In genomic region chr6:146126823-146127681, GRCm38 (mm10) we compare ENCODE assay signal across 9 mouse cellular contexts.
DNase-seq lines count a peak whose midpoint lies in the region; ATAC-seq and TF ChIP-seq lines count a peak whose summit lies in the region.
"Had no signal": no experiment of that assay in that cellular context is flagged by ENCODE, and none has a peak within 500 bp of the region (broad histone marks: within the 10 kb centered on the region; RNA-seq: fewer than 3 reads in every experiment).

No protein-coding gene starts in this region.

- TF ChIP-seq CTCF in hindbrain, postnatal 0 days (IDR thresholded peaks at IDR 0.05; ENCODE audit: low read depth): no peak

- peak; percentile 83 for ATAC-seq in hindbrain, postnatal 0 days
- no peak for ATAC-seq in hindbrain, embryonic 11.5 days (ENCODE audit: low FRiP score)
- ATAC-seq in heart, embryonic 14.5 days (ENCODE audit: insufficient number of reproducible peaks, insufficient read depth, low FRiP score, low read depth): peak; percentile 75; the same call in 1 of the 2 replicates

- H3K36me3 ChIP-seq in hindbrain, postnatal 0 days (ENCODE audit: insufficient read depth, low read length): no peaks in the 10 kb centered on the region
- no peaks in the 10 kb centered on the region for H3K36me3 ChIP-seq in hindbrain, embryonic 11.5 days (ENCODE audit: control insufficient read depth, insufficient read depth, low read length)
- H3K36me3 ChIP-seq in heart, embryonic 14.5 days (ENCODE audit: control insufficient read depth, insufficient read depth, low read length): no peaks in the 10 kb centered on the region
- H3K36me3 ChIP-seq: limb, embryonic 15.5 days had no signal

- H3K9me3 ChIP-seq in hindbrain, postnatal 0 days (ENCODE audit: low read length): no peaks in the 10 kb centered on the region
- H3K9me3 ChIP-seq in hindbrain, embryonic 11.5 days (ENCODE audit: control insufficient read depth, low read length): no peaks in the 10 kb centered on the region
- H3K9me3 ChIP-seq in heart, embryonic 14.5 days (ENCODE audit: control insufficient read depth, low read length): no peaks in the 10 kb centered on the region
- H3K9me3 ChIP-seq: limb, embryonic 15.5 days had no signal

- WGBS in hindbrain, postnatal 0 days: 57% methylated on average over 12 of the region's 12 CpGs
- 86% methylated on average over 12 of the region's 12 CpGs for WGBS in hindbrain, embryonic 11.5 days
- 41% methylated on average over 12 of the region's 12 CpGs for WGBS in heart, embryonic 14.5 days

- H3K4me2 ChIP-seq in hindbrain, postnatal 0 days (ENCODE audit: low read depth, low read length): no peak overlapping the region
- H3K4me2 ChIP-seq in hindbrain, embryonic 11.5 days (replicated peaks; ENCODE audit: low read depth, low read length): no peak overlapping the region
- H3K4me2 ChIP-seq in heart, embryonic 14.5 days (ENCODE audit: low read length): 0 out of 2 replicates have a peak overlapping the region, but pooled peaks have one; percentile 1
- H3K4me2 ChIP-seq: limb, embryonic 15.5 days had no signal

- no peak overlapping the region for H3K4me3 ChIP-seq in hindbrain, postnatal 0 days (ENCODE audit: low read length)
- no peak overlapping the region for H3K4me3 ChIP-seq in hindbrain, embryonic 11.5 days (ENCODE audit: low read depth, low read length)
- no peak overlapping the region for H3K4me3 ChIP-seq in heart, embryonic 14.5 days (ENCODE audit: control insufficient read depth in 1 of 2, insufficient read depth in 1 of 2, low read depth in 1 of 2, low read length in 2 of 2)
- H3K4me3 ChIP-seq: limb, embryonic 15.5 days had no signal

- no peak overlapping the region for H3K9ac ChIP-seq in hindbrain, postnatal 0 days (replicated peaks; ENCODE audit: low read length)
- no peak overlapping the region for H3K9ac ChIP-seq in hindbrain, embryonic 11.5 days (ENCODE audit: low read depth, low read length)
- H3K9ac ChIP-seq in heart, embryonic 14.5 days (ENCODE audit: low read length): no peak overlapping the region
- H3K9ac ChIP-seq: limb, embryonic 15.5 days had no signal

- H3K27me3 ChIP-seq in hindbrain, postnatal 0 days (ENCODE audit: insufficient read depth, low read length): no peaks in the 10 kb centered on the region
- no peaks in the 10 kb centered on the region for H3K27me3 ChIP-seq in hindbrain, embryonic 11.5 days (ENCODE audit: control insufficient read depth, insufficient read depth, low read length)
- no peaks in the 10 kb centered on the region for H3K27me3 ChIP-seq in heart, embryonic 14.5 days (ENCODE audit: control insufficient read depth, insufficient read depth, low read length)
- H3K27me3 ChIP-seq: limb, embryonic 15.5 days had no signal

- peaks cover 9% of the 10 kb centered on the region for H3K4me1 ChIP-seq in hindbrain, postnatal 0 days (ENCODE audit: insufficient read depth, low read length)
- no peaks in the 10 kb centered on the region for H3K4me1 ChIP-seq in hindbrain, embryonic 11.5 days (replicated peaks; ENCODE audit: control insufficient read depth, insufficient read depth, low read length)
- peaks cover 15 to 26% of the 10 kb centered on the region in 2 experiments for H3K4me1 ChIP-seq in heart, embryonic 14.5 days (ENCODE audit: control insufficient read depth in 2 of 2, insufficient read depth in 2 of 2, low read length in 2 of 2)
- H3K4me1 ChIP-seq: limb, embryonic 15.5 days had no signal

- DNase-seq in hindbrain, postnatal 0 days (ENCODE audit: low spot score): peak; percentile 53
- no peak for DNase-seq in hindbrain, embryonic 11.5 days (ENCODE audit: low spot score)
- DNase-seq in ZHBTc4 (ENCODE audit: low read depth, low spot score): peak; percentile 2
- DNase-seq in cerebellum, adult 9-10 months: peak; percentile 95
- no peak for DNase-seq in natural killer cell, adult 2 months (ENCODE audit: low spot score in 2 of 2)
- DNase-seq in right cerebral cortex, postnatal 14 days: no peak
- DNase-seq in right cerebral cortex, adult 18-20 months: no peak

- peak overlapping the region; percentile 21; the same call in 1 of the 2 replicates for H3K27ac ChIP-seq in hindbrain, postnatal 0 days
- no peak overlapping the region for H3K27ac ChIP-seq in hindbrain, embryonic 11.5 days (ENCODE audit: low read depth, low read length)
- peak overlapping the region; percentile 1 to 71 for H3K27ac ChIP-seq in heart, embryonic 14.5 days (replicated peaks in 1 of 2; ENCODE audit: control insufficient read depth in 1 of 2, insufficient read depth in 1 of 2, low read depth in 2 of 2, low read length in 2 of 2)
- H3K27ac ChIP-seq: limb, embryonic 15.5 days had no signal

Comparison
In these comparisons a context has a peak if more than half of its experiments do, and no peak if none do; other contexts are left out.
1. DNase-seq: peak in hindbrain, postnatal 0 days (single experiment), ZHBTc4 (single experiment) and cerebellum, adult 9-10 months (single experiment); none in hindbrain, embryonic 11.5 days (single experiment), natural killer cell, adult 2 months (0 of 2), right cerebral cortex, postnatal 14 days (single experiment) and right cerebral cortex, adult 18-20 months (single experiment).